Mouse (Mus musculus): Measurements from ENCODE around the gene Nrxn1. TPM values are rescaled to one million over a fixed set of nuclear protein-coding genes. Genes with fewer than 3 reads are reported as not detected.
A peak's percentile ranks its signal among the peaks of the same experiment; 100 is the strongest.
"Not testable (repeated sequence)": the region's sequence is repeated elsewhere in the genome, so short reads cannot be mapped to it uniquely, and the experiment has no call there.

Gene Nrxn1
- polyA plus RNA-seq, 1 experiment from 2014 or later: 2.1 TPM

- H3K4me2 ChIP-seq (ENCODE audit: low read depth, low read length): no peak overlapping the region
- H3K36me3 ChIP-seq (ENCODE audit: control insufficient read depth, insufficient read depth, low read length): no peaks in the 10 kb centered on the region
- no peak overlapping the region for H3K27ac ChIP-seq (ENCODE audit: low read length)
- H3K4me1 ChIP-seq (ENCODE audit: control insufficient read depth, insufficient read depth, low read length): no peaks in the 10 kb centered on the region
- WGBS: 44% methylated on average over 4 of the region's 4 CpGs
- ATAC-seq: no peak
- no peaks in the 10 kb centered on the region for H3K9me3 ChIP-seq (ENCODE audit: control insufficient read depth, low read length)
- H3K27me3 ChIP-seq (replicated peaks; ENCODE audit: control insufficient read depth, insufficient read depth, low read length): no peaks in the 10 kb centered on the region
- no peak overlapping the region for H3K9ac ChIP-seq (ENCODE audit: low read depth, low read length)
- no peak overlapping the region for H3K4me3 ChIP-seq (ENCODE audit: low read length)
These were observed 548.8 kb downstream of the Nrxn1 start for GRCm38 (mm10) chr17:90543986-90544638.

- no peak overlapping the region for H3K9ac ChIP-seq (ENCODE audit: low read depth, low read length)
- H3K4me3 ChIP-seq (ENCODE audit: low read length): no peak overlapping the region
- H3K4me1 ChIP-seq (ENCODE audit: control insufficient read depth, insufficient read depth, low read length): no peaks in the 10 kb centered on the region
- H3K27me3 ChIP-seq (replicated peaks; ENCODE audit: control insufficient read depth, insufficient read depth, low read length): no peaks in the 10 kb centered on the region
- no peaks in the 10 kb centered on the region for H3K9me3 ChIP-seq (ENCODE audit: control insufficient read depth, low read length)
- ATAC-seq: no peak
- no peaks in the 10 kb centered on the region for H3K36me3 ChIP-seq (ENCODE audit: control insufficient read depth, insufficient read depth, low read length)
- H3K4me2 ChIP-seq (ENCODE audit: low read depth, low read length): no peak overlapping the region
- H3K27ac ChIP-seq (ENCODE audit: low read length): no peak overlapping the region
- WGBS: 82% methylated on average over 2 of the region's 2 CpGs
These were observed 561.4 kb downstream of the Nrxn1 start for GRCm38 (mm10) chr17:90531443-90531842.

GRCm38 (mm10) chr17:90506026-90506425, 586.8 kb downstream of the Nrxn1 start:
- Histone ChIP-seq H3K9ac (ENCODE audit: low read depth, low read length) (no peak overlapping the region), H3K4me3 (ENCODE audit: low read length) (no peak overlapping the region), H3K27me3 (replicated peaks; ENCODE audit: control insufficient read depth, insufficient read depth, low read length) (no peaks in the 10 kb centered on the region), H3K4me2 (ENCODE audit: low read depth, low read length) (no peak overlapping the region), H3K36me3 (ENCODE audit: control insufficient read depth, insufficient read depth, low read length) (no peaks in the 10 kb centered on the region), H3K4me1 (ENCODE audit: control insufficient read depth, insufficient read depth, low read length) (no peaks in the 10 kb centered on the region), H3K9me3 (ENCODE audit: control insufficient read depth, low read length) (no peaks in the 10 kb centered on the region), H3K27ac (ENCODE audit: low read length) (no peak overlapping the region)
- 57% methylated on average over 2 of the region's 2 CpGs for WGBS
- ATAC-seq: no peak

- 75% methylated on average over 7 of the region's 7 CpGs for WGBS
- not testable (repeated sequence) for H3K4me2 ChIP-seq (ENCODE audit: low read depth, low read length); H3K27me3 ChIP-seq (replicated peaks; ENCODE audit: control insufficient read depth, insufficient read depth, low read length); H3K9me3 ChIP-seq (ENCODE audit: control insufficient read depth, low read length); ATAC-seq; H3K27ac ChIP-seq (ENCODE audit: low read length); H3K9ac ChIP-seq (ENCODE audit: low read depth, low read length); H3K4me3 ChIP-seq (ENCODE audit: low read length); H3K4me1 ChIP-seq (ENCODE audit: control insufficient read depth, insufficient read depth, low read length); H3K36me3 ChIP-seq (ENCODE audit: control insufficient read depth, insufficient read depth, low read length)
These were observed 588.9 kb downstream of the Nrxn1 start for GRCm38 (mm10) chr17:90503999-90504398.

GRCm38 (mm10) chr17:90501023-90501675, 591.7 kb downstream of the Nrxn1 start:
- Histone ChIP-seq H3K9me3 (ENCODE audit: control insufficient read depth, low read length) (no peaks in the 10 kb centered on the region), H3K27ac (ENCODE audit: low read length) (no peak overlapping the region), H3K27me3 (replicated peaks; ENCODE audit: control insufficient read depth, insufficient read depth, low read length) (no peaks in the 10 kb centered on the region), H3K4me3 (ENCODE audit: low read length) (no peak overlapping the region), H3K9ac (ENCODE audit: low read depth, low read length) (no peak overlapping the region), H3K36me3 (ENCODE audit: control insufficient read depth, insufficient read depth, low read length) (no peaks in the 10 kb centered on the region), H3K4me1 (ENCODE audit: control insufficient read depth, insufficient read depth, low read length) (no peaks in the 10 kb centered on the region), H3K4me2 (ENCODE audit: low read depth, low read length) (no peak overlapping the region)
- WGBS: 52% methylated on average over 6 of the region's 6 CpGs
- ATAC-seq: no peak

GRCm38 (mm10) chr17:90479531-90480250, 613.2 kb downstream of the Nrxn1 start:
- ATAC-seq: no peak
- Histone ChIP-seq H3K4me1 (ENCODE audit: control insufficient read depth, insufficient read depth, low read length) (no peaks in the 10 kb centered on the region), H3K36me3 (ENCODE audit: control insufficient read depth, insufficient read depth, low read length) (no peaks in the 10 kb centered on the region), H3K4me3 (ENCODE audit: low read length) (no peak overlapping the region), H3K4me2 (ENCODE audit: low read depth, low read length) (no peak overlapping the region), H3K9ac (ENCODE audit: low read depth, low read length) (no peak overlapping the region), H3K27ac (ENCODE audit: low read length) (no peak overlapping the region), H3K9me3 (ENCODE audit: control insufficient read depth, low read length) (no peaks in the 10 kb centered on the region), H3K27me3 (replicated peaks; ENCODE audit: control insufficient read depth, insufficient read depth, low read length) (no peaks in the 10 kb centered on the region)

- H3K27ac ChIP-seq (ENCODE audit: low read length): no peak overlapping the region
These were observed 636.1 kb downstream of the Nrxn1 start for GRCm38 (mm10) chr17:90456748-90457147.

GRCm38 (mm10) chr17:90455904-90456303, 637.0 kb downstream of the Nrxn1 start:
- no peak overlapping the region for H3K27ac ChIP-seq (ENCODE audit: low read length)
- WGBS: under 1% methylated on average over 13 of the region's 13 CpGs
- H3K36me3 ChIP-seq (ENCODE audit: control insufficient read depth, insufficient read depth, low read length): no peaks in the 10 kb centered on the region
- no peaks in the 10 kb centered on the region for H3K9me3 ChIP-seq (ENCODE audit: control insufficient read depth, low read length)
- H3K4me3 ChIP-seq (ENCODE audit: low read length): peak overlapping the region; percentile 48
- ATAC-seq: peak; percentile 81
- H3K4me1 ChIP-seq (ENCODE audit: control insufficient read depth, insufficient read depth, low read length): peaks cover 11% of the 10 kb centered on the region
- H3K27me3 ChIP-seq (replicated peaks; ENCODE audit: control insufficient read depth, insufficient read depth, low read length): peaks cover 26% of the 10 kb centered on the region
- no peak overlapping the region for H3K9ac ChIP-seq (ENCODE audit: low read depth, low read length)
- peak overlapping the region; percentile 87 for H3K4me2 ChIP-seq (ENCODE audit: low read depth, low read length)

More at GRCm38 (mm10) chr17:90456748-90457147, 636.1 kb downstream of the Nrxn1 start:
- Histone ChIP-seq H3K9ac (ENCODE audit: low read depth, low read length) (no peak overlapping the region), H3K36me3 (ENCODE audit: control insufficient read depth, insufficient read depth, low read length) (no peaks in the 10 kb centered on the region), H3K4me3 (ENCODE audit: low read length) (no peak overlapping the region), H3K9me3 (ENCODE audit: control insufficient read depth, low read length) (no peaks in the 10 kb centered on the region), H3K27me3 (replicated peaks; ENCODE audit: control insufficient read depth, insufficient read depth, low read length) (peaks cover 26% of the 10 kb centered on the region), H3K4me1 (ENCODE audit: control insufficient read depth, insufficient read depth, low read length) (peaks cover 11% of the 10 kb centered on the region), H3K4me2 (ENCODE audit: low read depth, low read length) (no peak overlapping the region)
- 38% methylated on average over 5 of the region's 5 CpGs for WGBS
- ATAC-seq: no peak

- H3K9me3 ChIP-seq (ENCODE audit: control insufficient read depth, low read length): no peaks in the 10 kb centered on the region
- peak; percentile 79 for ATAC-seq
- under 1% methylated on average over 23 of the region's 23 CpGs for WGBS
- H3K4me2 ChIP-seq (ENCODE audit: low read depth, low read length): peak overlapping the region; percentile 87
- H3K4me3 ChIP-seq (ENCODE audit: low read length): peak overlapping the region; percentile 48
- H3K9ac ChIP-seq (ENCODE audit: low read depth, low read length): peak overlapping the region; percentile 34
- no peak overlapping the region for H3K27ac ChIP-seq (ENCODE audit: low read length)
- H3K4me1 ChIP-seq (ENCODE audit: control insufficient read depth, insufficient read depth, low read length): peaks cover 11% of the 10 kb centered on the region
- H3K36me3 ChIP-seq (ENCODE audit: control insufficient read depth, insufficient read depth, low read length): no peaks in the 10 kb centered on the region
- peaks cover 26% of the 10 kb centered on the region for H3K27me3 ChIP-seq (replicated peaks; ENCODE audit: control insufficient read depth, insufficient read depth, low read length)
These were observed 637.5 kb downstream of the Nrxn1 start for GRCm38 (mm10) chr17:90455409-90455775.

Data from intestine, embryonic 16.5 days (tissue).